Mouse (Mus musculus) midbrain, embryonic 10.5 days (tissue): ENCODE measurements around the gene Reep1. TPM values are rescaled to one million over a fixed set of nuclear protein-coding genes. Genes with fewer than 3 reads are reported as not detected.

Source experiments
- DNase-seq: peaks from one replicate; pipeline ENCODE4 v3.0.0-alpha.2; 2017; ENCODE audit warnings: low spot score
- H3K27ac ChIP-seq: fragments of 300-500 bp; sonication (generic); replicated peaks from 2 replicates; pipeline ENCODE4 v1.5.1; 2016; ENCODE audit warnings: mild to moderate bottlenecking
- H3K27me3 ChIP-seq: fragments of 300-500 bp; sonication (generic); 2 replicates; pipeline ENCODE4 v1.6.1; 2016; ENCODE audit warnings: low read depth, mild to moderate bottlenecking; ENCODE audit not compliant: poor library complexity, severe bottlenecking
- H3K36me3 ChIP-seq: fragments of 300-500 bp; sonication (generic); 2 replicates; pipeline ENCODE4 v1.6.1; 2016; ENCODE audit warnings: mild to moderate bottlenecking, moderate library complexity
- H3K4me1 ChIP-seq: fragments of 300-500 bp; sonication (generic); 2 replicates; pipeline ENCODE4 v1.6.1; 2016
- H3K4me3 ChIP-seq: fragments of 300-500 bp; sonication (generic); 2 replicates; pipeline ENCODE4 v1.5.1; 2016; ENCODE audit warnings: mild to moderate bottlenecking, moderate library complexity
- H3K9me3 ChIP-seq: fragments of 300-500 bp; sonication (generic); replicated peaks from 2 replicates; pipeline ENCODE4 v1.6.1; 2016; ENCODE audit warnings: mild to moderate bottlenecking
- WGBS: fragments of 180-500 bp; shearing (Covaris S2); methylation state at CpG from one replicate; pipeline ENCODE4 v1.1.7; 2016; 5-methylcytosine and 5-hydroxymethylcytosine counted together
- polyA plus RNA-seq: library from polyadenylated mRNA; unstranded; fragments of >200 nt; fragmentation: Nextera tagmentation; extraction: Ambion mirVana; gene quantifications from 2 replicates; pipeline ENCODE4 v1.2.1, GENCODE M21; 2016

Reep1 gene
- polyA plus RNA-seq, 1 experiment from 2014 or later, result 33.3 TPM

DNA sequence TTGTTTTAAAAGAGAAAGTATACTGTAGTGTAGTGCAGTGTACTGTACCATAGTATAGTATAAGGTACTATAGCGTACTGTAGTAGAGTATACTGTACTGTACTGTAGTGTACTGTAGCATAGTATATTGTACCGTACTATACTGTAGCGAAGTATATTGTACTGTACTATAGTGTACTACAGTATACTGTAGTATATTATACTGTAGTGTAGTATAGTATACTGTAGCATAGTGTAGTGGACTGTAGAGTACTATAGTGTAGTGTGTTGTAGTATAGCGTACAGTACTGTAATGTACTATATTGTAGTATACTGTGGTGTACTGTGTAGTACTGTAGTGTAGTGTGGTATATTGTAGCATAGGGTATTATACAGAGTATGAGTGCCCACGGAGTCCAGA, 9.1 kb downstream of the Reep1 start:
- Histone ChIP-seq H3K9me3 (no peaks in the 10 kb centered on the region), H3K27ac (no peak overlapping the region), H3K4me3 (no peak overlapping the region), H3K36me3 (no peaks in the 10 kb centered on the region), H3K4me1 (no peaks in the 10 kb centered on the region), H3K27me3 (no peaks in the 10 kb centered on the region)
- no peak for DNase-seq
- WGBS, result 92% methylated on average over 5 of the region's 5 CpGs

DNA sequence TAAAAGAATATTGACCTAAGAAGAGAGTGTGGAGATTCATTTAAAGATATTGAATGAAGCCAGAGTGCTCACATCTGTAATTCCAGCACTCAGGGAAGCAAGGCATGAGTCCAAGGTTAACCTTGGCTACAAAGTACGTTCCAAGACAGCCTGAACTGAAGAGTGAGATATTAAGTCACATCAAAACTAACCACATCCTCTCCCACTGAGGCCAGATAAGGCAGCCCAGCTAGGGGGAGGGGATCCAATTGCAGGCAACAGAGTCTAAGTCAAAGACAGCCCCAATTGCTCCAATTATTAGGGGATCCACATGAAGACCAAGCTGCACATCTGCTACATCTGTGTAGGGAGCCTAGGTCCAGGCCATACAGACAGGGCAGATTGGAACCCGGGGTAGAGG, 11.0 kb downstream of the Reep1 start:
- Histone ChIP-seq H3K9me3 (no peaks in the 10 kb centered on the region), H3K27ac (no peak overlapping the region), H3K27me3 (no peaks in the 10 kb centered on the region), H3K4me1 (peaks cover 13% of the 10 kb centered on the region), H3K36me3 (no peaks in the 10 kb centered on the region), H3K4me3 (no peak overlapping the region)
- WGBS, result 88% methylated on average over 2 of the region's 2 CpGs
- no peak for DNase-seq

DNA sequence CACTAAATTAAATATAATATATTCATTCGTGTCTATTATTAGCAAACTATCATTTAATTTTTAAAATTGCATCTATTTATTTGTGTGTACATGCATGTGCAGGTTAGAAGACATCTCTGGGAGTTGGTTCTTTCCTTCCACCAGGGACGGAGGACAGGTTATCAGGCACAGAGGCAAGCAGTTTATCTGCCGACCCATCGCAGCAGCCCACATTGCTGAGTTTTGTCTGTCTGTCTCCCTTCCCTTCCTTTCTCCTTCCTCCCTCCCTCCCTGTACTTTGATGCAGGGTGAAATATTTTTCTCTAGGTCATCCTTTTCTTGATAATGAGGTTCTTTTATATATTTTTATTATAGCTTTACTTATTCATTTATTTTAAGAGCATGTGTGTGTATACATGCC, 11.9 kb downstream of the Reep1 start:
- Histone ChIP-seq H3K36me3 (no peaks in the 10 kb centered on the region), H3K9me3 (no peaks in the 10 kb centered on the region), H3K27me3 (no peaks in the 10 kb centered on the region), H3K4me1 (peaks cover 22% of the 10 kb centered on the region), H3K4me3 (no peak overlapping the region), H3K27ac (no peak overlapping the region)
- no peak for DNase-seq
- 91% methylated on average over 4 of the region's 4 CpGs for WGBS

DNA sequence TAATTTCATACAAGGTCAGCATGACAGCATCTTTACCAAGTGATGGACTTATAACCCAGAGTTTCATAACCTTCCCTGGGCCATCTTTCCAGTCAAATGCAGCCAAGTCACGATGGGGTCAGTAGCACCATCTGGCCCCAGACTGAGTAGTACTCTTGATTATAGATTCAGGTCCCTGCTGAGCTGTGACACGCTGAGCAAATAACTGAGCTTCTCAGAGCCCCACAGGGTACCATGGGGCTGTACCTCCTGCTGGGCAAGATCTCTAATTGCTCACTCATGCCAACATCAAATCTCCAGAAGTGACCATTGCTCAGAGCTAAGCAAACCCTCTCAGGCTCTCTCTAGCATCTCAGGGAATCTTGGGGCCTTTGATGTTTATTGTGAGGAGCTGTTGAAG, 15.6 kb downstream of the Reep1 start:
- no peaks in the 10 kb centered on the region for H3K36me3 ChIP-seq
- no peak overlapping the region for H3K27ac ChIP-seq
- 27% methylated on average over 2 of the region's 2 CpGs for WGBS
- no peak for DNase-seq
- H3K4me1 ChIP-seq, result peaks cover 22% of the 10 kb centered on the region
- no peaks in the 10 kb centered on the region for H3K9me3 ChIP-seq
- H3K27me3 ChIP-seq, result no peaks in the 10 kb centered on the region
- H3K4me3 ChIP-seq, result no peak overlapping the region

DNA sequence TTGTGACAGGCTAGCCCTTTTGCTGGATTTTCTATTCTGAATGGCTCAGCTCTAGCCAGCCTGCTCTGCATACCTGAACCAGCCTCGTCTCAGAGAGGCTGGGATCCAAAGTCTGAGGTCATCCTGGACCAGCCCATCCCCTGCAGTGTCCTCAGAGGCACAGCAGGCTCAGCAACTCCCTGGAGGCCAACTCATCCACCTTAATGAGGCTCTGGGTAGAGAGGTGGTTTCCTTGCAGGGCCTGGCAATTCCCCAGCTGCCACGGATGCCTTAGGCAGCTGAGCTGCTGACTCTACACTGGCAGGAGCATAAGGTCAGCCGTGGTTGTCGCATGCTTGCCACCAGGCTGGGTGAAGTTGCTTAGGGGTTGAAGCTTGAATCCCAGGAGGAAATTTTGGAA, 16.2 kb downstream of the Reep1 start:
- DNase-seq, result no peak
- WGBS, result 54% methylated on average over 4 of the region's 4 CpGs
- H3K36me3 ChIP-seq, result no peaks in the 10 kb centered on the region
- no peaks in the 10 kb centered on the region for H3K27me3 ChIP-seq
- no peaks in the 10 kb centered on the region for H3K9me3 ChIP-seq
- H3K4me3 ChIP-seq, result no peak overlapping the region
- no peak overlapping the region for H3K27ac ChIP-seq
- peaks cover 22% of the 10 kb centered on the region for H3K4me1 ChIP-seq

DNA sequence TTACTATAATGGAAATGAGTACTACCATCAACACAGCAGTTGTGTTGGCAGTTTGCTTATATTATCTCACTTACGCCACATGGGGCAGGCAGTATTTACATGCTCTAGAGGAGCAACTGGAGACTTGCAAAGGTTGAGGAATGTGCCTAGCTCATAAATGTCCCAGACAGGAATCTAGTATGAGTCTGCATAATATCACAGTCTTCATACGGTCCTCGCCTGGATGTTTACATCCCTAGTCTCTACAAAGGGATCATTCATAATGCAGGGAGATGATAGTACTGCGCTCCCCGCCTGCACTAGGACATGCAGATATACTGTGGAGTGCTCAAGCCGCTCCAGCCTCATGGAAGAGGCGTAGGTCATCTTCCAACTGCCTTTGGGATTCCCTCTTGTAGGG, 19.3 kb downstream of the Reep1 start:
- H3K27me3 ChIP-seq, result no peaks in the 10 kb centered on the region
- H3K9me3 ChIP-seq, result no peaks in the 10 kb centered on the region
- H3K4me3 ChIP-seq, result no peak overlapping the region
- H3K4me1 ChIP-seq, result peaks cover 22% of the 10 kb centered on the region
- WGBS, result 94% methylated on average over 7 of the region's 7 CpGs
- no peaks in the 10 kb centered on the region for H3K36me3 ChIP-seq
- H3K27ac ChIP-seq, result no peak overlapping the region
- no peak for DNase-seq

DNA sequence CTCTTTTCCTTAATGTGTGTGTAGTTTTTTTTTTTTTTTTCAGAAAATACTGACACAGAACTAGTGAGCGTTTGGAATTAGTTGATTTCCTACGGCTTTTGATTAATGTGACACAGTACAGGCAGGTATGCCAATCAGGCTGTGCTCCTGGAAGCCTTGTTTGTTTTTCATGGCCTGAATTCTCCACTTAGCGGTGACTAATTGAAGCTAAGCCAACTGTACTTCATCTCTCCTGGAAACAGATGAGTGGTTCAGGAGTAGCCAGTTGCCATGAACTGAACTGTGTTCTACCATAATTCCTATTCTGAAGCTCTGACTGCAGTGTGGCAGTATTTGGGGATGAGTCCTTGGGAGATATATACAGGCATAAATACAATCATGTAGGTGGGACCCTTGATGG, 20.9 kb downstream of the Reep1 start:
- no peaks in the 10 kb centered on the region for H3K27me3 ChIP-seq
- no peaks in the 10 kb centered on the region for H3K36me3 ChIP-seq
- peaks cover 9% of the 10 kb centered on the region for H3K4me1 ChIP-seq
- H3K9me3 ChIP-seq, result no peaks in the 10 kb centered on the region
- no peak overlapping the region for H3K4me3 ChIP-seq
- no peak overlapping the region for H3K27ac ChIP-seq
- DNase-seq, result no peak
- WGBS, result 93% methylated on average over 3 of the region's 3 CpGs

DNA sequence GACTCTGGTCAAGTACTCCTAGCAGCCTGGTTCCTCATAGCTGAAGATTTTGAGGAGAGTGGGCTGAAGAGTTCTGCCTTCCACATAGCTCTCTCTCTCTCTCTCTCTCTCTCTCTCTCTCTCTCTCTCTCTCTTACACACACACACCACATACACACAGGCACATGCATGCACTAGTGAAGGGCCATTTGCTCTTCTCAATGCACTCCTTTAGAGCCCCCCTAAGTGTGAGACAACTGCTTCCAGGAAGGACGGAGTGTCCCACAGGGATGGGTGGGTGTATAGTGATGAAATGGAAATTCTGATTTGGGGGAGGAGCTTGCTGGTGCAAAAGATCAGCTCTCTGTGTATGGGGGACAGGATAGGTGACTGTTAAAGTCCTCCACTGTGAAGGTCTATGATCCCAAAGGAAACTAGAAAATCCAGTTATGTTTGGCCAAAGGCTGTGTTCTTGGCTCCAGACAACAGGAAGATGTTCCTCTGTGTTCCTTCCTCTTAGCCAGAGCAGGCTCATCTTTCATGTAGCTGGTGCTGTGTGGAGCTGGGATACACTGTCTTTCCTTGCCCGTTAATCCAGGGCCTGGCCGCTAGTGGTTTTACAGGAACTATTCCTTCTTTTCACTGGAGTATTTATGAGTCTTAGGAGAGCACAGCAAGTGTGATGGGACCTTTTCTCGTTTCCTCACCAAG, 27.7 kb downstream of the Reep1 start:
- H3K9me3 ChIP-seq, result no peaks in the 10 kb centered on the region
- peaks cover 19% of the 10 kb centered on the region for H3K4me1 ChIP-seq
- WGBS, result 72% methylated on average over 4 of the region's 4 CpGs
- DNase-seq, result no peak
- peak overlapping the region; percentile 35; the same call in 1 of the 2 replicates for H3K27ac ChIP-seq
- no peaks in the 10 kb centered on the region for H3K27me3 ChIP-seq
- no peaks in the 10 kb centered on the region for H3K36me3 ChIP-seq
- H3K4me3 ChIP-seq, result no peak overlapping the region

DNA sequence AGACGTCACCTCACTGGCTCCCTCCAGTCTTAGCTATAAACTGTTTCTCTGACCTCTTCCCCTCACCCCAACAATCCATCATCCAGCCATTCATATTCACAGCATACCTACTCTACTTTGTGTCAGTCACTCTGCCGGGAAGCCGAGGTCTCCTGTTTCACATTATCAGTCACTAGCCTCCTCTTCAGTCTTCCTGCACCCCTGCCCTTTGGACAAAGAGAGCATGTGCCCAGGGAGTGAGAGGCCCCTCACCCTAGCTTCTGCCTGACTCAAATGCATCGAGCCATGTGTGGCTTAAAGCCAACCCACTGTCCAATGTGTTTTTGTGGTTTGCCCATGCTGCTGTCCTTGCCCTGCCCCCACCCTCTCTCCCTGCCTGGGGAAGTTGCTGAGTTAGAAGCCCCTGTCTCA, 28.2 kb downstream of the Reep1 start:
- Histone ChIP-seq H3K4me1 (peaks cover 19% of the 10 kb centered on the region), H3K36me3 (no peaks in the 10 kb centered on the region), H3K4me3 (no peak overlapping the region), H3K9me3 (no peaks in the 10 kb centered on the region), H3K27me3 (no peaks in the 10 kb centered on the region), H3K27ac (peak overlapping the region; percentile 35)
- 39% methylated on average over 4 of the region's 4 CpGs for WGBS
- DNase-seq, result no peak

DNA sequence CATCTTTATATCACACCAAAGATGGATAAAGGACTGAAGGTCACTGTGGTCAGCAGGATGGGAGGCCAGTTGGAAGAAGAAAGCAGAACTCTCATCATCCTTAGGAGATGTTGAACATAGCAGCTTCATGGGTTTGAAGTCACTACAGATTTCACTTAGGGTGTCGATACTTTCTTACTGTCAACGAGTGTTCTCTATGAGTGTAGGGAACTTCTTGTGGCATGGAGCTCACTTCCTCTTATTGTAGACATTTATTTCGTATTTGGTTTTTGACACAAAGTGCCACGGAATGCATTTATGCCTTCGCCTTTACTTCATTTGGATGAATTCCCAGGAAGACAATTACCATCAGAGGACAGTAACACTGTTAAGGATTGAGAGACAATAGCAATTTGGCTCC, 28.7 kb downstream of the Reep1 start:
- Histone ChIP-seq H3K9me3 (no peaks in the 10 kb centered on the region), H3K4me1 (peaks cover 21% of the 10 kb centered on the region), H3K4me3 (no peak overlapping the region), H3K36me3 (no peaks in the 10 kb centered on the region), H3K27ac (peak overlapping the region; percentile 35; the same call in 1 of the 2 replicates), H3K27me3 (no peaks in the 10 kb centered on the region)
- DNase-seq, result no peak
- WGBS, result 94% methylated on average over 5 of the region's 5 CpGs

DNA sequence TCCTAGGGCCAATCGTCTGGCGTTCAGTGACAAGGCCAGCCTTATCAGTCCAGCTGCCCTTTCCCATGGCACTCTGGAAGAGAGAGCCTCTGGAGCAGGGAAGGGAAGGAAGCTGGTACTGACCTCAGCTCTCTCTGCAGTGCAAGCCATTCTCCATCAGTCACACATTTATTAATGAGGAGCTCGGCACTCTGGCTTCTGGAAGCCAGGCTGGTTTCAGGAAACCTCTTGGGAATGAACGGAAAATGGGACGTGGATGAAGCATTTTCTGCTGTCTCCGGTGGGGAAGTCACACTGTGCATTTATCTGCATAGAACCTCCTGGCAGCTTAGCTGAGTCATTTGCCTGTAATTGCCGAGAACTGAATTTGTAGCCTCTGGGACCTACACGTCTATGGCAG, 29.8 kb downstream of the Reep1 start:
- no peaks in the 10 kb centered on the region for H3K36me3 ChIP-seq
- 89% methylated on average over 8 of the region's 8 CpGs for WGBS
- H3K27ac ChIP-seq, result no peak overlapping the region
- H3K4me1 ChIP-seq, result peaks cover 21% of the 10 kb centered on the region
- no peak for DNase-seq
- no peaks in the 10 kb centered on the region for H3K9me3 ChIP-seq
- no peaks in the 10 kb centered on the region for H3K27me3 ChIP-seq
- H3K4me3 ChIP-seq, result no peak overlapping the region

DNA sequence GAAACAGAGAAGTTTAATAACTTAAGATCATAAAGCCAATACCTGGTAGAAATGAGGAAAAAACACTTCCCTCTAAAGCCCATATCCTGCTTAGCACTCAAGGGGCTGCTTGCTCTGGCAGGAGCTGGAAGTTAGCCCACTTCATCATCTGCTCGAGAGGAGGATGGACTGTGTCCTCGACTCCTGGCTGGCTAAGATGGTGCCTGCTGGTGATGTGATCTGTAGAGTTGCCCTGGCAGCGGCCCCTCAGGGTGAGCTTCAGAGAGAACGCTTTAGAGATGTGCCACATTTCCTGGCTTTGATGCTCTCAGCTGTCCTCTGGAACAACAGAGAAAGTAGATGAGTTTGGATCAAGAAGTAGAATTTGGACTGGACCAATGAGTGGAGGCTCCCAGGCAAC, 31.2 kb downstream of the Reep1 start:
- H3K4me3 ChIP-seq, result no peak overlapping the region
- no peak for DNase-seq
- no peaks in the 10 kb centered on the region for H3K9me3 ChIP-seq
- WGBS, result 80% methylated on average over 4 of the region's 4 CpGs
- no peak overlapping the region for H3K27ac ChIP-seq
- no peaks in the 10 kb centered on the region for H3K27me3 ChIP-seq
- H3K4me1 ChIP-seq, result peaks cover 21% of the 10 kb centered on the region
- H3K36me3 ChIP-seq, result no peaks in the 10 kb centered on the region

DNA sequence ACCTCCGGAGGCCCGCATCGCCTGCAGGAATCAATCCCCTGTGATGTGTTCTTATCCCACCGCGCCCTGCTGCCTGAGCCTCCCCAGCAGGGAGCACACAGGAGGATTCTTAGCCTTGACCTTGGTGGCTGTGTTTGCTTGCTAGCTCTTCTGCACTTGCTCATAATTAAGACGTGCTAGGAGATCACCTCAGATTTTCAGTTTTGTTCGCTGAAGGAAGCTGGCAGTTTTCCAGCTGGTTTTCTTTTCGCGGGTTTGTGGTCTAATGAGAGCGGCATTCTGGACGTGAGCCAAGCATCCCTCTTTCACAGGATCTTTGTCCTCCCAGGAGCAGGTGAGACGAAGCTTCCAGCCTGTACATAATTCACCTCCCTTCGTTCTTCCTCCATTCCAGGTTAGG, 33.6 kb downstream of the Reep1 start:
- Histone ChIP-seq H3K4me3 (no peak overlapping the region), H3K9me3 (no peaks in the 10 kb centered on the region), H3K27ac (no peak overlapping the region), H3K27me3 (no peaks in the 10 kb centered on the region), H3K36me3 (no peaks in the 10 kb centered on the region), H3K4me1 (peaks cover 20% of the 10 kb centered on the region)
- 75% methylated on average over 13 of the region's 13 CpGs for WGBS
- DNase-seq, result no peak
